Mouse (Mus musculus): ENCODE measurements around the gene Lipm.

Gene Lipm

DNA sequence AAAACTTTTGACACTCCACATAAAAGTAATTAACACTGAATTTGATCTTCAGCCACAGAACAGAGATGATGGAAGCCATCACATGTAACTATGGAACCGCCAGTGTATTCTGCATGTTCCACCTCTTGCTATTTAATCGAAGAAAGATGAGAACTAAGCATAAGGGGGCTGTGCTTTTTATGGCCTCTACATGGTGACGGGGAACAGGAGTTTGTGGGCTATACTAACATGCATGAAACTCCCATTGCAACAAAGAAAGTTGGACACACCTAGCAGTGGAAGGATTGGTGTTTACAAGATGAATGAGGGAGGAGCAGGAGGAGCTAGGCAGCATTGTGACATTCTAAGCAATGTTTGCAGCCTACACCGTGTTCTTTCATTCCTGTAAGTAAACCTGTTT is at the start of gene Lipm:
Lipm (plus strand) TSS at position 301 of the 400 bp plus-strand sequence.
- no peak for DNase-seq

DNA sequence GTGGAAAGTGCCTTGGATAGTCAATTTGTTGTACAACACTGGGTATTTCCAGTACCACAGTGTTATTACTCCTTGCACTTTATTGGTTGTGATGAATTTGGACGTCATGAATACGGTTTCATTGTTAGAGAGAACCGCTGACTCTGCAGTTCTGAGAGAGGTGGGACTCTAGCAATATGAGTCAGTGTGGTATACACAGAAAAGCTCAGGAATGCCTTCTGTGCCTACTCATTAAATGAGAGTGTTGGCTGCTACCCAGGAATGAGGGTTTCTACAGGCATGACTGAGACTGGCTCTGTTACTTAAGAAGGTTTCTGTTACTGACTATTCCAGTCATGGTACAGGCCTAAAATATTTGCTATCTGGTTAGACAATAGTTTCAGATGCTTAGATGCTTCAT is 49.2 kb upstream of the Lipm start:
- DNase-seq, result no peak

DNA sequence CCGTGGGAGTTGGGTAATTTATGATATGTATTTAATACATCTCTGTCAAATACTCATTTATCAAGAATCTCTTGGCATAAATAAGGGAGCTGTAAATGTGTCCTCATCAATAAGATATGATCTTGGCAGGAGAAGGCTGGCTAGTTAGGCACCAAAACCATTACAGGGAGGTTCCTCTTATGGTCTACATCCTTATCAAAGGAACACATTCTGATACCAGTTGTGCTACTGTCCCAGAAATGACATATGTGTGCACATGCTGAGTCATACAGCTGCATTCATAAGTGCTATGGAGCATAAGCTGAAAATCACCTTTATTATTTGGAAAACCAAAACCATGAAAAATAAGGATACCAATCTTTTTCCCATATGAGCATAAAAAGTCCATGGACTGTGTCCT is 37.2 kb upstream of the Lipm start:
- no peak for DNase-seq

DNA sequence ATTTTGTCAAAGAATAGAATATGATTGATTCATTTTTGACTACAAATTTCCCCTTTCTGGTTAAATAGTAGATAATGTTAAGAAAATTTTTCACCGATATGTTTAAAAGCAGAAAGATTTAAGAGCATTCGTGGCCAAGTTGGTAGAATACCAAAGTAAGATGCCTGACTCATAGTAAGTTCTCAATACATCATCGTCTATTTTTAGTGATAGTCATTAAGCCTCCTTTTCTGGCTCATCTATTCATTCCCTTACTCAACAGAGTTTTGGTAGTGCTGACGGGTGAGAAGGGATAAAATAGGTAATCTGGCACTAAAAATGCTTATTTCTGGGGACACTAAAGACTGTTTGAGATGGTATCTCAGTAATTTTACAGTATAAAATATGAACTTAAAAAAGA is 36.7 kb upstream of the Lipm start:
- DNase-seq, result no peak

DNA sequence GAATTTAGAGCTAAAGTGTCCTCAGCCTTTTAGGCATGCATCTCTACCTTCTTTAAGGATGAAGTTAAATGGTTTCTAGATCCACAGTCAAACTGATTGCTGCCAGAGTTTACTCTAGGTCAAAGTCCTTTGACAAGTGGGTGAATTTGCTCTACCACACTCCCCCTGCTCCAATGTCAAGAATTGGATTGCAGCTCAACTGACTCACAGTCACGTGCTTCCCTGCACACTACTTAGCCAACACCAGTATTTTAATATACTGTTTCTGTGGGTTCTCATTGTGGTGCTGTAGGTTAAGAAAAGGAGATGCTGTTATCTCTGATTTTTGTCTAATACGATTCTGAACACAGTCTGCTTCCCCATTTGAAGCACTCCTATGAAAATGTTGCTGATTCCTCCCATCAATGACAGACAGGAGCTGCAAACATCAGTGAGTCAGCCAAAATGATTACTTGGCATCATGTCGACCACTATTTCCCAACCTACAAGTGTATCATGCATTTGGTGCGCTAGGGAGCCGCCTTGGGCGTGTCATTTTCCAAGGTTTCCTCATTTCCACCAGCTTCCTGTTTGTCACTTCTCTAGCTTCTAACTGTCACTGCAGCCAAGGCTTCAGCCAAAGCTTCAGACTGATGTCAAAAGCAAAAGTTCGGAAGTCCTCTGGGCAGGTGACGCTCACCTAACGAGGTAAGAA is 33.8 kb upstream of the Lipm start, which contains the start of gene Lipn:
Lipn (plus strand) TSS at position 580 of the 694 bp plus-strand sequence.
- no peak for DNase-seq

DNA sequence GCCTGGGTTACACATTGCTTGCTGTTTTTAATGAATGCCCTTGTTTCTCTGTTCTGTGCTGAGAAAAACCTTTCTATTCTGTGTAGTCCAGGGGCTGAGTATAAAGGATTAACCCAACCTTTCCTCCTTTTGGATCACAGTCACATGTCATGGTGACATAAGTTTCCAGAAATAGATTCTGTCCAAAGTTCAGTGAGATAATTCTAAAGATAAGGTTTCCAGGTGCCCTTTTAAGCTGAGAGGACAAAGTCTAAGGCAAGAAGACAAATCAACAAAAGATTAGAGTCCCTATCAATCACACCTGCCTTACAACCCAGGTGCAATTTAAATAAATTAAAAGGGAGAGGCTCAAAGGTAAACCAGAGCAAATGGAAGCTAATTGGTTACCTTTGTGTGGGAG is 26.5 kb upstream of the Lipm start:
- no peak for DNase-seq

DNA sequence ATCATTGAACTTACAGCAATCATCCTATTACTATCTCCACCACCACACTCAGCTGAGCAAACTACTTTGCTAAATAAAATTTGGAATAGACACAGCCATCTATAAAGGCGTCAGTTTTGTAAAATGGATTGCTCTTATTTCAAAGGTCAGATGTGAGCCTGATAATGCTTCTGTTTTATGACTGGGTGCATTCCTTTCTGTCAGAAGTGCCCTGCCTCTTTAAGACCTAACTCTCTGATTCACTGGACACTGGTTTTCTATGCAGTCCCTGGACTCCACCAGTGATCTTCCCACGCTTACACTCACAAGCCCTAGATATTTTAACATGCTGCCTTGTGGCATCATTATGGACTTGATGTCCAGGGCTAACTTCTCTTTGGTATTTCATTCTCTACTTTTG is 22.6 kb upstream of the Lipm start:
- DNase-seq, result no peak

DNA sequence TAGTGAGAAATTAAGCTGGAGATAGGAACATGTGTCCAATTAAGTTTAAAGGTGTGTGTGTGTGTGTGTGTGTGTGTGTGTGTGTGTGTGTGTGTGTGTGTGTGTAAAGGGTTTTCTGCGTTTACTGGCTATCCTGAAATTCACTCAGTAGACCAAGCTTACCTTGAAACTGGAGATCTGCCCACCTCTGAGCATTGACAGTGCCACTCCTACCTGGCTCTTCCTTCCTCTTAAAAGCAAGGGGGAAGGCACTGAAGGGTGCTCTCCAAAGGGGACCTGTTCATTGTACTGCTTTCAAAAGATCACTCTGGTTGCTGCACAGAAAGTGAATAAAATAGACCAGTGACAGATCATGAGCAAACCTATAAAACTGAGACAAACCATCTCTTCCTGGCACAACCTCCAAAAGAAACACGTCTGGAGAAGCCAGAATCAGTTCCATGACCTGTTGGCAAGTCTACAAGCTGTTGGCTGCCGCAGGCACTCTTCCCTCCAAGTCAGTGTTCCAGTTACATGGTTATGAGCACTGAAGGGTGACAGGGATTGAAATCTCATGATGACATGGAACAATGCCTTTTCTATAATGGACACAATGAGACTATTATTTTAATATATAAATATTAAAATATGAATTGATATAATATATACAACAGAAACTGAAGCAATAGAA is 11.6 kb upstream of the Lipm start:
- DNase-seq, result no peak

DNA sequence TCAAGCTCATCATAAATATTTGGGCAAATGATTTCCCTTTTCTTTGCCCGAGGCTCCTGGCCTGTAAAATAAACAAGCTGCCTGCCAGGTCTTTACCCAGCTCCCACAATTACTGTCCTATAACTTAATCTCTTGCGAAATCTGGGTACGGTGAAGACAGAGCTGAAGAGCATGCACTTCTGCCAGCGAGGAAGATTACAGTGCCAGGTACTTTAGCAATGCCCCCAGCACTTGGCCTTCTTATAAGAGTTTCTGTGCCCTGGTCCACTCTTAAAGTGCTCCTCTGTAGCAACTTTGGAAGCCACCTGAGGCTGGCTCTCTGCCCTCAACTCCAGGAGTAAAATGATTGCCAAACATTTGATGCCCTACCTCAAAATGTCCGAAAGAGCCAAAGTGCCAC is 5.4 kb upstream of the Lipm start:
- no peak for DNase-seq

DNA sequence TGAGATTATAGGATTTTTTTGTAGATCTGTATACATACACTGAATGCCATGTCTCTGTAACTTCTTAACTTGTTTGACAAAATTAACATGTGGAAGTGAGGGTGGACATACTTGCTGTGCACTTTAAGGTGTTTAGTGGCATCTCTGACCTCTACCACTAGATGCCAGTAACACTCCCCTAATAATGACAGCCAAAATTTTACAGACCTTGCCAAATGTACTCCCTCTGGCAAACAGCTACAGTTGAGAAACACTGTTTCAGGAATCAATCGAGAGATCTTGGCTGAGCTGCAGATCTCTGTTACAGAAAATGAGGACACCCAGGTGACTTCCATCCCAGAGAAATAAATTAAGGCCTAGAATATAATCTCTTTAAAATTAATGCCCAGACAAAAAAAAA is 4.5 kb upstream of the Lipm start:
- DNase-seq, result no peak

DNA sequence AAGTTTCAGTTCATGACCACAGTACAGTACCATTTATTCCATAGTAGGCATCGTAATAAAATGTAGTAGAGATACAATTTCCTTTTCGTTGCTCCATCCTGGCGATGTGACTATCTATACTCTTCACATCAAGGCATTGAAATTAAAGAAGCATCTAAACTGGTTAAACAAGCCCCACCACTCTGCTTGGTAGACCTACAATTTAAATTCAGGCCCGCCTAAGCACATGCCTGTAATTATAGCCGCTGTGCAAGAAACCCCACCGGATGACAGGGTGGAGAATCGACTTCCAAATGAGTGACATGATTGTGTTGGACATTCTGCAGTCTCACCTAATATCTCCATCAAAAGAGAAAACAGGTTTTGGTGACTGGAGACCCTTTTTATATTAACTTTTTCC is 1.2 kb downstream of the Lipm start:
- no peak for DNase-seq

DNA sequence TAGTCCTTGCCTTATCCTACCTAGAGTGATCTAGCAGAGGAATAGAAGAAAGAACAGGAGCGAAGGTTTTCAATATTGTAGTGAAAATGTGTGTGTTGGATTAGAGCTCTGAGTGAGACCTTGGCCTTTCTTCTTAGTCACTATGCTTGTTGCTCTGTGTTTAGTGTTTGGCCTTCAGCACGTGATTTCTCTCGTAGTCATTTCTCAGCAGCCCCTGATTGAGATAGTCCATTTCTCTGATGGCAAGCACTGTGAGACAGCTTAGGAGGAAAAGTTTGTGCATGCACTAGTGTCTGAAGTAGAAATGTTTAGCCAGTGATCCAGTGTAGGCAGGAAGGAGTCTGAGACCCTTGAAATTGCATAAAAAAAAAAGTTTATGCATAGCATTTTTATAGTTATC is 4.1 kb downstream of the Lipm start:
- DNase-seq, result no peak

DNA sequence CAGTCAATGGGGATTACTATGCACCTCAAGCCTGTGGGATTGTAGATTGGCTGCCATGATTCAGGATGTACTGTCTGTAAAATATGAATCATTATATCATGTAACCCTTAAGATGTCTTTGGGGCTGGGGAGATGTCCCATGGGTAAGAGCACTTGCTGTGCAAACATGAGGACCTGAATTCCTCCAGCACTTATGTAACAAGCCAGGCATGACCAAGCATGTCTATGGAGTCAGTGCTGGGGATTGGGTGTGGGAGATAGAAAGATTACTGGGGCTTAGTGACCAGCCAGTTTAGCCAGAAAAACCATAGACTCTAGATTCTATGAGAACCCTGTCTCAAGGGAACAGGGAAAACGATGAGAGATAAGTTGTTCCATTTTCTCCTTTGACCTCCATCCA is 18.4 kb downstream of the Lipm start:
- no peak for DNase-seq

DNA sequence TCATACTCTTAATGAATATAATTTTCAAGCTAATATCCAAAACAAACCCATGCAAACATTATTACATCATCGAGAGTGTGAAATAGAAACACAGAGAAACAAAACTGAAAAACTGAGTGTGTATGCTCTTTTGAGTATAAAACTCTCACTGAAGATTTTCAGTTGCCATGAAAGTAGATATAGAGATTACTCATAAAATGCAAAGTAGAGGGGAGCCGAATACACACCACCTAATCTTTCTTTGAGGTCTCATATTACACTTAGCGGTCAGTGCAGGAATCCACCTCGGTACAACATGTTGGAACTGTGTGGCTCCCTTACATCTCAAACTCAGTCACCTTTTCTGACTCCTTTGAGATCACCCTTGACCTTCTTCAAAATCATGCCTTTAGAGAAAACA is 18.9 kb downstream of the Lipm start:
- no peak for DNase-seq

DNA sequence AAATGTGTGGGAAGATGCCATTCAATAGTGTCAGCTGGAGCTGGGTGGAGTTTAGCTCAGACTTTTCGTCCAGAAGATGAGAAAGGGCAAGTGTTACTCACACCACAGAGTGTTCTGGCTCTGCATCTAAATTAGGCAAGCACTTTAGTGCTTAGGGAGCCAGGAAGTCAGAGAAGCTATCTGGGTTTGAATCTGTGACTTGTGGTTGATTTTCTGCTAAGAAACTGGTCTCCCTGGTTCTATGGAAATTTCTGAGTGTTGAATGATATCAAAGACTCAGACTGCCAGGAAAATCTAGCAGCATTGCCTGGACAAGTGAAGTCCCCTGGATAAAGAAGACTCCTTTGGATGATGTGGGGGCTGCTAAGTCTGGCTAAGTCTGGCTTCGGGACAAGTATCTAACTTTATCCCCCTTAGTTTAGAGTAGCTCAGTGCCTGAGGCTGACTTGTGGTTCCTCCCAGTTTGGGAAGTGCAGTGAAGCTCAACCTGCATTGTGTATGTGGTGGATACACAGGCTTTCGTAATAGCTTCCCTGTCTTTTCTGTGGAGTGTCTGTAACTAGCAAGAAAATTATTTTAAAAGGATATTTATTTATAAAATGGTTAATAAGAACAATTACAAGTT is 19.5 kb downstream of the Lipm start:
- no peak for DNase-seq

DNA sequence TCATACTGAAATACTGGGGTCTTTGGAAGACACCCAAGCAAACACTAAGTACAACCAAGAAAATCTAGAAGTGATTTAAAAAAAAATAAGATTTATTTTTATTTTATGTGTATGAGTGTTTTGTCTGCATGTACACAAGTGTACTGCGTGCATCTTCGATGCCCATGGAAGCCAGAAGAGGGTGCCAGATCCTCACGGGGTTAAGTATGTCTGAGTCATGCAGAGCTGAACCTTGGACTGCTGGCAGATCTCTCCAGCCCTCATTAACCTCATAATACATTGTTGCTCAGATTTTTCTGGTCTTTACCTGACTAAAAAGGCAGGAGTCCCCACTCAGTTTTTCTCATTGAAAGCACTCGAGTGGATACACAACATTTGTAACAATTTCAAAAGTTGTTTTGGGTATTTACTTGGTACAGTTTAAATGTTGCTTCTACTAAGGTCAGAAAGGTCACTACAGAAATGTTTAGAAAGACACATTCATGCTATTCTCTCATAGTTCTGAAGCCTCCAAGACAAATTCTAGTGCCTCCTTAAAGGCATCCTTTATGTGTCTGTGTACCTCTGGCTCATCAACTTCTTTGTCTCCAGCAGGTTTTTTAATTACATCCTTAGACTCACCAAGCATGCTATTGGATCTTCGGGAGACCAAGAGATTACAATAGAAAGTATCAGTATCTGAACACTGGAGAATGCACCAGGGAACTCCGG is 38.1 kb downstream of the Lipm start:
- no peak for DNase-seq

DNA sequence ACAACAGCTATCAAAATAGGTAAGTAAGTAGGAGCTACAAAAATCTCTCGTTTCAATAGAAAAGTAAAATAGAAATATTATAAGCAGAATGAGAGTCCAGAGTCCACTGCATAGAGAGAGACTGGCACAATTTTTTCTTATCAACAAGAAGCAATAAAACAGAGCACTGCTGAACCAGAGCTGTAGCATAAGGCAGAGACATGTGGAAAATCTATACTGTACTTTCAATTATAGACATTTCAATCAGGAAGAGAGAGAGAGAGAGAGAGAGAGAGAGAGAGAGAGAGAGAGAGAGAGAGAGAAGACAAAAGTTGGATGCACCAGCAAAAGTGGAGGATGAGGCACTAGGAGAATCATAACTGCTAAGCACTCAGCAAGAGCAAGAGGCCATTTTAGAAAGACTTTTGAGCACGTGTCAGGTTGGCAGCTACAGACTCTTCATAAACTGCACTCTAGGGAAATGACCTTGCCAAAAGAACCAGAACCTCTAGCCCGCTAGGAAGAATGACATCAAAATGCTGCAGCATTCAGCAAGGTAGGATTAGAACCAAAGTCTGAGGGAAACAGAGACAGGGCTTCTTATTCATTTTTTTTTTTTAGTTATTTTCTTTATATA is 38.8 kb downstream of the Lipm start:
- no peak for DNase-seq

DNA sequence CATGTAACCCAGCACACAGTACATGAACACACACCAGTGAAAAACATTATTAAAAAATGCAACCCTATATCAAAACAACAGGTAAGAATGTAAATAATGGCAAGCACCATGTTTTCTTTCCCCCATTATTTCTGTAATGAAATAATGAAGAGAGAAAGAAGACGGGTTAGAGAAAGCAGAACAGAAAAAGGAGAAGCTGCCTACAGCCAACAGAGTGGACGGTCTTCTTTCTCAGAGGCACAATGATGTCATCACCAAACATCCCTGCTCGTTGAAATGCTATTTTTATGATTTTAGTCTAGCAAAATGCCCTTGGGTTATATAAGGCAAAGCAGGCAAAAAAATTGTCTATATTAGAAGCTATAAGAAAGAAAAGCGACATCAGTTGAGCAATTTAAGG is 47.7 kb downstream of the Lipm start:
- DNase-seq, result no peak

DNA sequence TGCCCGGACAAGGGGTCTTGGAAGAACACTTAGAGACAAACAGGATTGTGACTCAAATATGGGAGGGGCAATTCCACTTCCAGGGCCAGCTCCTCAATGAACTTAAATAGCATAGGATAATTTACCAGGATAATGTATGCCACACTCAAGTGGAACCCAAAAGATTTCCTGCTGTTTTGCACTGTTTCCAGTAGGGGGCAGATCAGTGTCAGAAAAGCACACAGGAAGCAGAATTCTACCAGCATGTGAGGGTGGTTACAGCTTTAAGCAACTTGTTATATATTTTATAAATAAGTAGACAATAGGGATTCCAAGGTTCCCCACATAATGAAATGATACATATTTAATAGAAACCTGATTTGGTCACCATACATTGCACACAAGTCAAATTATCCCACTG is 51.2 kb downstream of the Lipm start:
- DNase-seq, result no peak

DNA sequence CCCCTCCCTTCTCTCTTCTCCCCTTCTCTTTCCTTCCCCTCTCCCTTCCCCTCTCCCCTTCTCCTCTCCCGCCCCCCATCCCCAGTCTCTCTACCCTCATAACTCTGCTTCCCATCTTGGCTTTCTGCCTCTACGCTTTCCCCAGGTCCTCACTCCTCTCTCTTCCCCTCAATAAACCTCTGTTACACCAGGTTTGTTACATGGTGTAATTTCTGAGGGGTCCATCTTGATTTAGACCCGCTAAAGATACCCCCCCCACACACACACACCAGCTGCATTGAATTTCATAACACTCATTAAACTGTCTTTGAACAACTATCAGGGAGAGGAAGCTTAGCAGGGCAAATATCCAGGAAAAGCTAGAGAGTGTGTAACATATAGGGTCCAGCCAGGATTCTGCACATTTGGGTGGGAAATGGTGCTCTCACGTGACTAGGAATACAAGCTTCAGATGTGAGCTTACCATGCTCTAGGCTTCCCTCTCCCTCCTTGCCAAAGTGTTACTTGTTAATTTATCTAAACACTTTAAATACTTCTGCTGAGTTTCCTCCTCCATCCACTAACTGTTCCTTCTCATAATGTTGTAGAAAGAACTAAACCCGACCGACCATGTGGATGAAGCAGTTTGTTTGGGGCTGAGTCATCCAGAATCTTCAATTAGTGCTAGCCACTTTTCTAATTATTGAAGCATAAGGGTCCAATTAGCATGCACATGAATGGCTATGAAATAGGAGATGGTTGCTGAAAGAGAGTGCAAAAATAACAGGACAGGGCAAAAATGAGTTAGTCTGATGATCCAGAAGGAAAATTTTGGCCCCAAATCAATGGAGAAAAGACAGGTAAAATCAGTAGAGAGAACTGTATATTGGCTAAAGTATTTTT is 52.8 kb downstream of the Lipm start:
- no peak for DNase-seq

DNA sequence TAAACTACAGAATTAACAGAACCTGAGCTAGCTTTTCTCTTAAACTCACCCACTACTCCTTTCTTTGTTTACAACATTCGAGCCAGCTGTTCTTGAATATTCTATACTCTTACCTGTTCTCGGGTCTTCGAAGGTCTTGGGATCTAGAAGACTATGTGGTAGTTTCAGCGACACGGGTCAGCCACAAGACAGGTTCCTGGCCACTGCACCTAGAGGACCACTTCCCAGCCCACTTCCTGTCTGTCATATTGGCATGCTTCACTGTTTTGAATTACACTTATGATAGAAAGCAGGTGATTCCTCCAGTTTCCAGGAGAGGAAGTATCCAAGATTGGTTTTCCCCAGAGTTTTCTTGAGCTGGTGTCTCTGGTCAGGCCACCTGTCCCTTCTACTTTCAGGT is 62.0 kb downstream of the Lipm start:
- no peak for DNase-seq

DNA sequence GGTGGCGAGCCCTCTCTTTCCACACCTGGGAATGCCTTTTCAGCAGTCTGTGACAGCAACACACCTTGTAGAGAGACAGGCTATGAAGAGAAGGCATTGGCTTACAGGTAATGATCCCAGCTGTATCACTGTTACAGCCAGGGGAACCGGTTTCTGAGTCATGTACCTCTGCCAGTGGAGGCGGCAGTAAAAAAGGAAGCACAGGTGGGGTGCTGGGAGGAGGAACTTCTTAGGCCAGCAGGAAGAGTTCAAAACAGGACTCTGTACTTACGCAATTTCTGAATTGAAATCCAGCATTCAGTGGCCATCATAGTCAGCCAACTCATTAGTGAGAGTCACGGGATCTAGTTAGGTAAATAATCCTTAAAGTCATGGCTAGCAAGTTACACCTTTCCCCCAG is 65.2 kb downstream of the Lipm start, which contains the start of gene Ankrd22:
Ankrd22 (minus strand) TSS at position 163 of the 400 bp plus-strand sequence.
- no peak for DNase-seq

All from right cerebral cortex, postnatal 25 days (tissue).